Mouse (Mus musculus) liver, adult 10 weeks (tissue): ENCODE results near the gene Dclre1b. TPM values are rescaled to one million over a fixed set of nuclear protein-coding genes. Genes with fewer than 3 reads are reported as not detected.

ENCODE experiments used
- polyA plus RNA-seq: library from polyadenylated mRNA; stranded (reverse); fragments of 350-450 nt; fragmentation: Illumina TruSeq; extraction: RNeasy Lipid Tissue Mini Kit (QIAGEN cat#74804); gene quantifications from one replicate; pipeline ENCODE4 v1.2.3, GENCODE M21; 2014; ENCODE audit warnings: low read depth, low replicate concordance

Dclre1b gene
- polyA plus RNA-seq: 2.3 TPM

DNA sequence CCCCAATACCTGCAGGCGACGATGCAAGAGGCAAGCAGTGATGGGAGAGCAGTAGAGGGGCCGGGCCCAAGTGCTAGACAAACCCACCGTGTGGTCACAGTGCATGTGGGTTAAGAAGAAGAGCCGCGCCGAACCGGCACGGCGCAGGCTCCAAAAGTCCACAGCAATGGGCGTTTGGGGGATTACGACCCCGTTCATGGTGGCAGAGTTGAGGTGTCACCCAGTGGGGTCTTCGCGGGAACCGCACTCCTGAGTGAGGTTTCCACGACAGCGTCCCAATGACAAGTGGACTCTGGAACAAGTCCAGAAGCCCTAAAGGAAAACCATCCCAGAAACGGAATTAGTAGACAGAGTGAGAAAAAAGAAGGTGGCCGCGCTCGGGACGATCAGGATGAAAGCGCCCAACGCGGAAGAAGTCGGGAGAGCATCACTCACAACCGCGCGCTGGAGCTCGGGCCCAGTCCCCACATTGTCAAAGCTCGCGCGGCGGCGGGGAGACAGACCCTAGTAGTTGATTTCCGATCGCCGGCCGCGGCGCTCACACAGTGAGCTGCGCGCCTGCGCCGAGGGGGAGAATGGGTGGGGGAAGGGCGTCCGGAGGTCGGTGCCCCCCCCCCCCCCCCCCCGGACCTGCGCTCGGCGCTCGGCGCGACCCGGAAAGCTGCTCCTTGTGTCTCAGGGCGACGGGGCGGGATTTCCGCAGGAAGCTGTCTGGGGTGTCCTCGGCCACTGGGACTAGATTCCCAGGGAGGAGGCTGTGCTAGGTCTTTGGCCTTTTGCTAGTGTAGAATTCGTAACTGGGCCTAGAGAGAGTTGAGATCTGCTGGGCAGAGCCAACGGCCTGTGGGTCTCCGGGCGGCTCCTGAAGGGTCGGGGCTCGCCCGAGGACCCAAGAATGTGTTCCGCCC, at the start of gene Dclre1b, which contains the start of the genes Ap4b1 and Gm43064:
Gene Dclre1b (minus strand): TSS at position 554 of the 908 bp plus-strand sequence.
Gene Ap4b1 (plus strand): TSS at position 630 of the 908 bp plus-strand sequence.
Gene Gm43064 (plus strand): TSS at position 683 of the 908 bp plus-strand sequence.

DNA sequence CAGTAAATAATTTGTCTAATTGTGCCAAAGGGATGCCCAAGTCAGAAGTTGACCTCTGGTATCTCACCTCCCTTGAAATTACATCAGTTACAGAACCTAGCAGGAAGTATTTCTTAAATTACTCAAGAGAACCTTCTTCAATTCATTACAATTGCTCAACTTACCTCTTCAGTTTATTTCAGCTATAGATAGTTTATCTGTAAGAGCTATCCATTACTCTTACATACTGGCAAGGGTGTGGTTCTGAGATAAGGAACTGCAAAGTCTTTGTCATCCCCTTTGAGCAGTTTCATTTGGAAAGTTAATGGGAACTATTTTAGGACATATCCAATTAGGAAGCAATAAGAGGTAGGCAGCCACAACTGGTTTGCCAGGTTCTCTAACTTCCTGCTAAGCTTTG, 23.2 kb upstream of the Dclre1b start, which contains the start of gene Bcl2l15:
Gene Bcl2l15 (plus strand): TSS at position 176 of the 400 bp plus-strand sequence.

DNA sequence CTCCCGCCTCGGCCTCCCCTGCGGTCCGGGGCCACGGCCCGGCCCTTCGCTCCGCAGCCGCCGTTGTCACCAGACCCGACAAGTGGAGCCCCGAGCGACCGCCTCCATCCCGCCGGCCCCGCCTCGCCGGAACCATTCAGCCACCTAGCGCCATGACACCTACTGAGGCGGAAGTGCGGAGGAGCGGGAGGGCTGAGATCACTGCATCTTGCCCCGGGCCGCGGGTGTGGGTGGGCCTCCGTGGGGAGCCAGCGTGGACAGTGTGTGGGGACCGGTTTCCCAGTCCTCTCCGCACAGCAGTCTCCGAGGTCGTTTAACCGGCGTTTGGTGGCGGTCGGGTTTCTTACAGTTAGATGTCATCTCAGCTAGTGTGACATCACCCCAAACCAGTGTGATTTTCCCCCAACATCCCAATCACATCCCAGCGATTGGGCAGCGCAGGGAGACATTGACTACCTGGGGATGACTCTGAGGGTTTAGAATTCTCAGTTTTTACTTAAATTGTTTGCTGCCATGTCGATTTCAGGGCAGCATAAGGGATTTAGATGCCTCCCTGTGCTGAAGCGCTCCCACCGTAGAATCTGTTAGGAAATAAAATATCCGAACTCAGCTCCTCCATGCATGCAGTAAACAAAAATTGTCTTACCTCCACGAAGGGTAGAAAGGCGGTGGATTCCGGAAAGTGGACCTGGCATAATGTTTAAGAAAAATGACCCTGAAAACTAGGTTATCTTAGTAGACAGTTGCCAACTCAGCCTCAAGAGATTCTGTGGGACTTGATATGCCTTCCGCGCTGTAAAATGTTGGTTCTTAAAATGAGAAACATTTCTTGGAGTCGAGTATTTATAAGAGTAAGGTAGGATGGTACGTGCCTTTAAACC, 17.8 kb downstream of the Dclre1b start, which contains the start of gene Hipk1:
Gene Hipk1 (minus strand): TSS at position 334 of the 881 bp plus-strand sequence.

Other genes with a start within 250 kb of the Dclre1b start
- gene Syt6, start 234.2 kb downstream of the Dclre1b start, polyA plus RNA-seq: not detected
- not detected for gene Atg4a-ps, start 163.4 kb downstream of the Dclre1b start, polyA plus RNA-seq
- gene Olfml3, start 71.4 kb downstream of the Dclre1b start, polyA plus RNA-seq: 1.2 TPM
- gene Gm10964, start 70.1 kb downstream of the Dclre1b start, polyA plus RNA-seq: not detected
- gene Hipk1, start 17.9 kb downstream of the Dclre1b start, polyA plus RNA-seq: 26.9 TPM
- 9.2 TPM for gene Ap4b1, start 76 bp upstream of the Dclre1b start, polyA plus RNA-seq
- gene Gm43064, start 129 bp upstream of the Dclre1b start, polyA plus RNA-seq: not detected
- not detected for gene Bcl2l15, start 23.2 kb upstream of the Dclre1b start, polyA plus RNA-seq
- 3.5 TPM for gene Ptpn22, start 50.4 kb upstream of the Dclre1b start, polyA plus RNA-seq
- 9.4 TPM for gene Rsbn1, start 104.7 kb upstream of the Dclre1b start, polyA plus RNA-seq
- gene Phtf1, start 158.7 kb upstream of the Dclre1b start, polyA plus RNA-seq: 6.6 TPM